Mouse (Mus musculus) cerebellum, adult 9-11 months (tissue): ENCODE measurements at regions not wholly inside any gene's neighbourhood (a gene's known extent, or its start where the extent isn't known, plus 50 kb on each side); places are given as distances from the start of the nearest gene placed in this dataset.

ENCODE experiments used
- DNase-seq: peaks from one replicate; pipeline ENCODE4 v3.0.0; 2022

- DNase-seq, result no peak
Measured at GRCm38 (mm10) chr10:56597382-56597781, 220.3 kb downstream of the Gja1 start.

GRCm38 (mm10) chr10:56598191-56598590 is 221.1 kb downstream of the Gja1 start:
- DNase-seq, result no peak

DNA sequence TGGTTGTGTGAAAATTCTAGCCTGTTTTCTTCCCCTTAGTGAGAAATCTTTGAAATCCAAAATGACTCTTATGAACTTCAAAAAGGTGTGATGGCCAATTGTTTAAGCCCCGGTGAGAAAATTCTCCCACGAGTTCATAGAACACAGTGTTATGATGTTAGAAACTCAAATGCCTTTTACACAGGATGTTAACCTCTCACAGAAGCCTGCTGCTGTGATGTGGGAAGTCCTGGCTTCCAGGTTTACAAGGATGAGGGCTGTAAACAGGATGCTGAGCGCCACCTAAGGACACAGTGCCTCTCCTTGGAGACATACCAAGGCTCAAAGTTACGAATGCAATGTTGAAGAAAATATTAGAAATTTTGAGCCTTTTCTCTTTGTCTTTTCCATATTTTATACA is 222.8 kb downstream of the Gja1 start:
- DNase-seq, result no peak

- peak; percentile 14 for DNase-seq
Measured at GRCm38 (mm10) chr10:56611564-56612288, 234.6 kb downstream of the Gja1 start.

GRCm38 (mm10) chr10:56642656-56643055 is 265.5 kb downstream of the Gja1 start:
- no peak for DNase-seq

GRCm38 (mm10) chr10:56643376-56644135 is 266.4 kb downstream of the Gja1 start:
- DNase-seq, result no peak

GRCm38 (mm10) chr10:56660501-56660900 is 283.4 kb downstream of the Gja1 start:
- DNase-seq, result no peak

- no peak for DNase-seq
Measured at GRCm38 (mm10) chr10:56673919-56674318, 296.8 kb downstream of the Gja1 start.

DNA sequence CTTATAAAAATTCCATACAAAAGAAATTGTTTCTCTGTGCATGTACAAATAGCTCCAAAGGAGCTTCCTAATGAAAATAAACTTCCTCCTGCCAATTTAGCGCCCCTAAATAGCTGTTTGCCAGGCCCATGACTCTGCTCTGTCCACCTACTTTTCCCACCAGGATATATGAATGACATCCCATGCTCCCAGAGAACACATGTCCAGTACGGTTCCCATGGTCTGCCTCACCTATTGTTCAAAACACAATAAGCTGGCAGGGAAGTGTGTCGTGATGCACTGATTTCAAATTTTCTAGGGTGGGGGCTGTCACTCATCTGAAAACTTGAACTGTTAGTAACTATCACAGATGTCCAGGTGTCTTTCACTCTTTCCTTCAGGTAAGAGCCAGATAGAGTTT is 305.8 kb downstream of the Gja1 start:
- no peak for DNase-seq

GRCm38 (mm10) chr10:56685655-56686250 is 308.6 kb downstream of the Gja1 start:
- no peak for DNase-seq

GRCm38 (mm10) chr10:56691467-56691866 is 314.3 kb downstream of the Gja1 start:
- no peak for DNase-seq

GRCm38 (mm10) chr10:56695100-56695499 is 318.0 kb downstream of the Gja1 start:
- no peak for DNase-seq

DNA sequence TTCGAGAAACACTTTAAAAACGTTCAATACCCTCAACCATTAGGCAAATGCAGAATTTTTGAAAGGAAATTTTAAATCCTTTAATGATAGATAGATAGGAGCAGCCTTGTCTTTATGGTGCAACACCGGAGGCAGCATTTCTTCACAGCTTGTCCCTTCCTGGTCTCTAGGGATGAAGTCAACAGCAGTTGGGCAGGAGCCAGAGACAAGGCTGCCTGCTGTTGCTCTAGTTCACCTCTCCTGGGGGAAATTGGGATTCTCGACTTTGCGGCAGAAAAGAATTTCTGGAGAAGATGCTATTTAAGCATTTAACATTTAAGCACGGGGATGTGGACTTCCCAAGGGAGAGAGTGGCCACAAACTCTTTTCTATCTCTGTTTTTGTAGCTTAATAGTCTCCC is 323.0 kb downstream of the Gja1 start:
- no peak for DNase-seq

DNA sequence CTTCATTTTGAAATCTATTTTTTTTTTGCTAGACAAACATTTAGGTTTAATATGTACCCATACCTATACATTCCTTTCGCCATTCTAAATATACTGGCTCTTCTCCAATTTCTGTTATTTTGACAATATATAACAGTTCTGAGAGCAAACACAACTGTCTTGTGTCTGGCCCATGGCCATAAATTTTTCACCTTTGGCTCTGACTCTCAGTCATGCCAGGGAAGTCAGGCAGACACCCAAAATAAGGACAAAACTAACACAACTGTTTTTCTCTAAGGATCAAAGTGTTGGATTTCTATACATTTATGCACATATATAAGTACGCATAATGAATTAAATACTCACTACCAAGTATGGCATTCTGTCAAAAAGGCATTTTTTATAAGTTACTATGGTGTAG is 331.3 kb downstream of the Gja1 start:
- DNase-seq, result no peak

DNA sequence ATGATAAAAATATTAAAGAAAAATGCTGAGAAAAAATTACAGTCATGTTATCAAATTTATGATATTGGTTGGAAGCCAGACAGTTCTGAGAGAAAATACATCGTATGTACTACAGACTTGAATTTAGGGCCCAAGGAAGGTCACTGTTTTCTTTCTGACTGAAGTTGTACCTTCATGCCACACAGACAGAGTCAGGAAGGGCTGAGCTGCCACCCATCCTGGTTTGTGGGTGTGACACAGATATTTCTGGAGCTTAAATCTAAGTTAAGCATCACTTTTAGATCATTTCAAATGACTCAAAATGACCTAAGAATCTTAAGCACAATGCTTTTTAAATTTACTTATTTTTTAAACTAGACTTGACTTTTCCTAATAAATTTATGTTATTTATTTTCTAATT is 331.8 kb downstream of the Gja1 start:
- DNase-seq, result no peak

GRCm38 (mm10) chr10:56712611-56713105 is 335.5 kb downstream of the Gja1 start:
- DNase-seq, result no peak

DNA sequence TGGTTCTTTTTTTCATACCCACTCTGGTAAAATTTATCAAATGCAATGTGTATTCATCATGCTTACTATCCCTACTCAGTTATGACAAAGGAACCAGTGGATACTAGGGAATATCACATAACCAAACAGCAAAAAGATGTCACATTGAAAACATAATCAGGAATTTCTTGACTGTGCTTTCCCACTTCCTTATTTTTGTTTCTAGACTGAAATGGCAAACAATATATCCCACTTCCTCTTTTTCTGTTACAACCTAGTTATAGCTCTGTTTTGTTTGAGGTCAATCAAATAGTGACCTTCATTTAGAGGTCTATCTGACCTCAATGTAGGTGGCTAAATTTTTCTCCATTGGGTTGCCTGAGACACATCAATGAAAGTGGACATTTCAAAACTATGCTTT is 359.9 kb downstream of the Gja1 start:
- no peak for DNase-seq

DNA sequence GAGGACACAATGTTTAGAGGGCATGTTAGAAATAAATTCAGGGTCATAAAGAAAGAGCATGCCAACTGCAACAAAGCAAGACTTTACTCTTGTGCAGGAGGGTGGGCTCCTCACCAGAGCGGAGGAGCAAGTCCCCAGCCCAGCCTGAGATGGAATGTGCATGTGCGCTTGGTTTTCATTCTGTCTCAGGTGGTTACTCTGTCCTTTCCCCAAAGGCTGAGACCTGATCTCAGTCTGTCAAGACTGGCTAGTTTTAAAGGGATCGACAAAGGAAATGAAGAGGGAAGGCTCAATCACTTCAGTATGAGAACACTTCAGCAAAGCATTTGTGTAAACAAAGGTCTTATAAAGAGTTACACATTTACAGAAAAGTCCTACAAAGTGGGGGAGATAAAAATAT is 362.5 kb downstream of the Gja1 start:
- no peak for DNase-seq

- no peak for DNase-seq
Measured at GRCm38 (mm10) chr10:56752134-56752533, 375.0 kb downstream of the Gja1 start.

DNA sequence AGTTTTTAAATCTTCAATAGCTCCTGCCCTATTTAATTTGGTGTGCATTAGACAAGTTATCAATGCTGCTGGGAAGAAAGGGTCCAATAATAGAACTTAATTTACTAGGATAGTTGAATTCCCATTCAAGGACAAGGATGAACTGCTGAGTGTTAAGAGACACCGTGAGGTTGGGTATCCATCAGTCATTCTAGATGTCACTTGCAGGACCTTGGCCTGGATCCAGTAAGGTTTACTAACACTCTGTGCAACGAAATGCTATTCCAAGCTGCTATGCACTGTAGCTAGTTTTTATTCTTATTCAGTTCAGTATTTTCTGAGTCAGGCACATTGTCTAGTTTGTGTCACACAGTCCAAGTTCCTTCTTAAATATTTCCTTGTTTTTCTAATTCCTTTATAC is 376.4 kb downstream of the Gja1 start:
- no peak for DNase-seq

- DNase-seq, result no peak
Measured at GRCm38 (mm10) chr10:56754546-56755175, 377.5 kb downstream of the Gja1 start.

GRCm38 (mm10) chr10:56770629-56771028 is 393.5 kb downstream of the Gja1 start:
- DNase-seq, result no peak

DNA sequence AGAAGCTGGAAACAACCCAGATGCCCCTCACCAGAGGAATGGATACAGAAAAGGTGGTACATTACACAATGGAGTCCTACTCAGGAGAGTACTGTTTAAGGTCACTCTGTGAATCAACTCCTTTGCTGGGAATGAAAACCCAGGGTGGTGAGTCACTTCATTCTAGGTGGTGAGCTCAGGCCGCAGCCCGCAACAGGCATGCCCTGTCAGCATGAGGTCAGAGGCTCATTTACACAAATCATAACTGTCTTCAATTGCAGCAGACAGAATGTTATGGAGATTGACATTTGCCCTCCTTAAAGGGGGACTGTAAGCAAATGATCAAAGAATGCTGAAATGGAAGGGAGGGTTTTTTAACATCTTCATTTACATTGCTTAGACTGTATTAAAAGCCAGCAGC is 405.1 kb downstream of the Gja1 start:
- no peak for DNase-seq
